18 mouse cellular contexts compared by ENCODE assay signal in the genomic region with DNA sequence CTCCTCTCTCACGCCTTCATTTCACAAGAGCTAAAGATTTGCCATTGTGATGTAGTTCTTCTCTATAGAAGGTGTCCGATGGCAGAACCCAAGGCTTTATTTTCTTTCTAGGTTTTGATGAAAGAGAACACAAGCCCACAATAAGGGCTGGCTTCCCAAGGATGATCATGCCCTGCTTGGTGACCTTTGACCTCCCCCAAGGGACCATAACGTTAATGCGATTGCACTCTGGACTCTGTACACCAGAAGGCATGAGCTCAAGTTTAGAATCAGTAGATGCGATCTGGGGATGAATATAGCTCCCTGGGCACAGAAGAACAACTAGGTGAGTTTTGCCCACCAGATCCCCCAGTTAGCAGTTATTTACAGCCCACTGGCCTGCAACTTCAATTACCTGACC.
DNase-seq lines count a peak whose midpoint lies in the region; ATAC-seq and TF ChIP-seq lines count a peak whose summit lies in the region.
"Had no signal": no experiment of that assay in that cellular context is flagged by ENCODE, and none has a peak within 500 bp of the region (broad histone marks: within the 10 kb centered on the region; RNA-seq: fewer than 3 reads in every experiment).

No protein-coding gene starts in this region.

- H3K9ac ChIP-seq in intestine, postnatal 0 days (ENCODE audit: low read depth, low read length), result no peak overlapping the region
- no peak overlapping the region for H3K9ac ChIP-seq in intestine, embryonic 16.5 days (ENCODE audit: low read depth, low read length)
- H3K9ac ChIP-seq: forebrain, embryonic 13.5 days; heart, embryonic 13.5 days had no signal

- ATAC-seq in intestine, postnatal 0 days, result no peak
- no peak for ATAC-seq in intestine, embryonic 16.5 days
- ATAC-seq: CD4-positive, CD25-positive, alpha-beta regulatory T cell, adult 4 months had no signal

- H3K36me3 ChIP-seq in intestine, postnatal 0 days (ENCODE audit: control insufficient read depth, insufficient read depth), result no peaks in the 10 kb centered on the region
- no peaks in the 10 kb centered on the region for H3K36me3 ChIP-seq in intestine, embryonic 16.5 days (ENCODE audit: control insufficient read depth, insufficient read depth, low read length)
- H3K36me3 ChIP-seq: embryonic facial prominence, embryonic 10.5 days; G1E; heart, embryonic 13.5 days had no signal

- WGBS in intestine, postnatal 0 days, result 64% methylated on average over 5 of the region's 5 CpGs
- WGBS in intestine, embryonic 16.5 days, result 69% methylated on average over 5 of the region's 5 CpGs

- no peaks in the 10 kb centered on the region for H3K27me3 ChIP-seq in intestine, postnatal 0 days (replicated peaks; ENCODE audit: control insufficient read depth, insufficient read depth, low read length)
- no peaks in the 10 kb centered on the region for H3K27me3 ChIP-seq in intestine, embryonic 16.5 days (replicated peaks; ENCODE audit: control insufficient read depth, insufficient read depth, low read length)
- H3K27me3 ChIP-seq: forebrain, embryonic 13.5 days; heart, embryonic 13.5 days had no signal

- no peak overlapping the region for H3K4me3 ChIP-seq in intestine, postnatal 0 days (ENCODE audit: low read depth, low read length)
- H3K4me3 ChIP-seq in intestine, embryonic 16.5 days (ENCODE audit: low read length), result no peak overlapping the region
- H3K4me3 ChIP-seq: embryonic facial prominence, embryonic 10.5 days; forebrain, embryonic 13.5 days; gastrocnemius, adult 2 months; heart, embryonic 13.5 days had no signal

- no peaks in the 10 kb centered on the region for H3K9me3 ChIP-seq in intestine, postnatal 0 days (ENCODE audit: control insufficient read depth)
- H3K9me3 ChIP-seq in intestine, embryonic 16.5 days (ENCODE audit: control insufficient read depth, low read length), result no peaks in the 10 kb centered on the region
- H3K9me3 ChIP-seq: embryonic facial prominence, embryonic 10.5 days; forebrain, embryonic 13.5 days; G1E; heart, embryonic 13.5 days had no signal

- H3K4me2 ChIP-seq in intestine, postnatal 0 days (replicated peaks; ENCODE audit: low read depth), result no peak overlapping the region
- H3K4me2 ChIP-seq in intestine, embryonic 16.5 days (ENCODE audit: low read depth, low read length), result no peak overlapping the region
- H3K4me2 ChIP-seq: forebrain, embryonic 13.5 days; heart, embryonic 13.5 days had no signal

- H3K4me1 ChIP-seq in intestine, postnatal 0 days (replicated peaks; ENCODE audit: control insufficient read depth, insufficient read depth, low read length), result peaks cover 8% of the 10 kb centered on the region; the same call in 1 of the 2 replicates
- H3K4me1 ChIP-seq in intestine, embryonic 16.5 days (ENCODE audit: control insufficient read depth, insufficient read depth, low read length), result peaks cover 14% of the 10 kb centered on the region
- H3K4me1 ChIP-seq: forebrain, embryonic 13.5 days had no signal

- DNase-seq in kidney, adult 9 months, result peak; percentile 67
- no peak for DNase-seq in kidney, postnatal 4 days
- peak; percentile 59 to 69 for DNase-seq in kidney, postnatal 36 days
- DNase-seq in urinary bladder, adult 18-20 months (ENCODE audit: low spot score in 2 of 2), result no peak
- no peak for DNase-seq in testis, postnatal 10 days (ENCODE audit: low spot score)
- DNase-seq: adrenal gland, adult 8-10 months; adrenal gland, postnatal 36 days; B cell, adult 2 months; gastrocnemius, adult 2 months; gastrocnemius, postnatal 25 days; heart, postnatal 36 days had no signal

- peak overlapping the region; percentile 36; the same call in 1 of the 2 replicates for H3K27ac ChIP-seq in intestine, postnatal 0 days (ENCODE audit: low read depth, low read length)
- H3K27ac ChIP-seq in intestine, embryonic 16.5 days (ENCODE audit: low read length), result no peak overlapping the region
- H3K27ac ChIP-seq: embryonic facial prominence, embryonic 10.5 days; forebrain, embryonic 13.5 days; gastrocnemius, adult 2 months; heart, embryonic 13.5 days had no signal

- TF ChIP-seq CTCF in intestine, postnatal 0 days (IDR thresholded peaks at IDR 0.05; ENCODE audit: low read depth), result no peak

Comparison
In these comparisons a context has a peak if more than half of its experiments do, and no peak if none do; other contexts are left out.
1. DNase-seq: peak in kidney, adult 9 months (single experiment) and kidney, postnatal 36 days (2 of 2); none in kidney, postnatal 4 days (0 of 2), urinary bladder, adult 18-20 months (0 of 2) and testis, postnatal 10 days (single experiment).